Mouse (Mus musculus) stomach, postnatal 0 days (tissue): ENCODE results near the gene Ubr2. TPM values are rescaled to one million over a fixed set of nuclear protein-coding genes. Genes with fewer than 3 reads are reported as not detected.

ENCODE experiments used
- ATAC-seq: fragments of 200-750 bp; cut with Nextera tagmentation; 2 replicates; pipeline ENCODE4 v1.8.0; 2017; ENCODE audit not compliant: low FRiP score, low TSS enrichment
- DNase-seq: peaks from one replicate; pipeline ENCODE4 v3.0.0-alpha.2; 2016; ENCODE audit warnings: low spot score
- H3K27ac ChIP-seq: fragments of 300-500 bp; sonication (generic); replicated peaks from 2 replicates; pipeline ENCODE4 v1.5.1; 2014; ENCODE audit warnings: mild to moderate bottlenecking, control low read depth
- H3K27me3 ChIP-seq: fragments of 300-500 bp; sonication (generic); 2 replicates; pipeline ENCODE4 v1.6.1; 2014; ENCODE audit warnings: low read length; ENCODE audit not compliant: control insufficient read depth, insufficient read depth
- H3K36me3 ChIP-seq: fragments of 300-500 bp; sonication (generic); 2 replicates; pipeline ENCODE4 v1.6.1; 2014; ENCODE audit warnings: low read length, mixed read lengths; ENCODE audit not compliant: control insufficient read depth, insufficient read depth
- H3K4me1 ChIP-seq: fragments of 300-500 bp; sonication (generic); replicated peaks from 2 replicates; pipeline ENCODE4 v1.6.1; 2014; ENCODE audit warnings: antibody characterized with exemption; ENCODE audit not compliant: control insufficient read depth, insufficient read depth
- H3K4me2 ChIP-seq: fragments of 300-500 bp; sonication (generic); replicated peaks from 2 replicates; pipeline ENCODE4 v1.6.1; 2014; ENCODE audit warnings: low read depth, mild to moderate bottlenecking, control low read depth, moderate library complexity
- H3K4me3 ChIP-seq: fragments of 300-500 bp; sonication (generic); 2 replicates; pipeline ENCODE4 v1.5.1; 2014; ENCODE audit warnings: low read depth, low read length, control low read depth
- H3K9ac ChIP-seq: fragments of 300-500 bp; sonication (generic); 2 replicates; pipeline ENCODE4 v1.6.1; 2014; ENCODE audit warnings: mild to moderate bottlenecking, low read length, control low read depth, mixed read lengths
- H3K9me3 ChIP-seq: fragments of 300-500 bp; sonication (generic); 2 replicates; pipeline ENCODE4 v1.6.1; 2016; ENCODE audit warnings: low read length; ENCODE audit not compliant: control insufficient read depth
- CTCF ChIP-seq: IDR thresholded peaks from 2 replicates; pipeline ENCODE4 v1.5.1; 2016; ENCODE audit warnings: antibody characterized with exemption, low read depth, mild to moderate bottlenecking, moderate library complexity
- EP300 ChIP-seq: optimal IDR thresholded peaks from 2 replicates; pipeline ENCODE3; 2016; ENCODE audit warnings: antibody characterized with exemption
- WGBS: fragments of 180-500 bp; shearing (Covaris S2); extraction: QIAGEN DNeasy Blood & Tissue Kit; methylation state at CpG from one replicate; pipeline ENCODE4 v1.1.7; 2014; 5-methylcytosine and 5-hydroxymethylcytosine counted together
- polyA plus RNA-seq: library from polyadenylated mRNA; unstranded; fragments of >200 nt; fragmentation: Nextera tagmentation; extraction: Ambion mirVana; gene quantifications from 2 replicates; pipeline ENCODE4 v1.2.1, GENCODE M21; 2015

The Ubr2 gene
- polyA plus RNA-seq, 1 experiment from 2014 or later, result 5.9 TPM

- TF ChIP-seq CTCF (peak; percentile 82), EP300 (no peak)
- H3K4me2 ChIP-seq, result peak overlapping the region; percentile 61
- ATAC-seq (no peak), DNase-seq (peak; percentile 58)
- peaks cover 12% of the 10 kb centered on the region for H3K4me1 ChIP-seq
- H3K9me3 ChIP-seq, result no peaks in the 10 kb centered on the region
- peak overlapping the region; percentile 63 for H3K9ac ChIP-seq
- no peaks in the 10 kb centered on the region for H3K36me3 ChIP-seq
- no peaks in the 10 kb centered on the region for H3K27me3 ChIP-seq
- 39% methylated on average over 16 of the region's 16 CpGs for WGBS
- H3K4me3 ChIP-seq, result peak overlapping the region; percentile 83
- H3K27ac ChIP-seq, result peak overlapping the region; percentile 94
Observed at GRCm38 (mm10) chr17:46888511-46889212, 121.7 kb downstream of the Ubr2 start.

- Histone ChIP-seq H3K9me3 (no peaks in the 10 kb centered on the region), H3K27ac (peak overlapping the region; percentile 65), H3K9ac (peak overlapping the region; percentile 27; the same call in 1 of the 2 replicates), H3K4me1 (no peaks in the 10 kb centered on the region), H3K4me2 (no peak overlapping the region), H3K36me3 (no peaks in the 10 kb centered on the region), H3K4me3 (no peak overlapping the region), H3K27me3 (no peaks in the 10 kb centered on the region)
- WGBS, result 38% methylated on average over 17 of the region's 17 CpGs
- peak; percentile 58 for DNase-seq
- no peak; the same call in 1 of the 2 replicates for ATAC-seq
- no peak for TF ChIP-seq CTCF
- TF ChIP-seq EP300, result no peak
Observed at GRCm38 (mm10) chr17:46885910-46886643, 124.3 kb downstream of the Ubr2 start.

GRCm38 (mm10) chr17:46885218-46885909 is 125.0 kb downstream of the Ubr2 start:
- H3K4me2 ChIP-seq, result no peak overlapping the region
- ATAC-seq, result no peak

GRCm38 (mm10) chr17:46884766-46885165 is 125.6 kb downstream of the Ubr2 start:
- 93% methylated on average over 6 of the region's 6 CpGs for WGBS
- TF ChIP-seq EP300 (no peak), CTCF (no peak)

More at GRCm38 (mm10) chr17:46885218-46885909, 125.0 kb downstream of the Ubr2 start:
- Histone ChIP-seq H3K27me3 (no peaks in the 10 kb centered on the region), H3K9me3 (no peaks in the 10 kb centered on the region), H3K27ac (peak overlapping the region; percentile 65), H3K9ac (peak overlapping the region; percentile 27; the same call in 1 of the 2 replicates), H3K4me3 (no peak overlapping the region), H3K36me3 (no peaks in the 10 kb centered on the region), H3K4me1 (no peaks in the 10 kb centered on the region)
- 59% methylated on average over 11 of the region's 11 CpGs for WGBS
- no peak for TF ChIP-seq CTCF
- TF ChIP-seq EP300, result no peak
- no peak for DNase-seq

DNA sequence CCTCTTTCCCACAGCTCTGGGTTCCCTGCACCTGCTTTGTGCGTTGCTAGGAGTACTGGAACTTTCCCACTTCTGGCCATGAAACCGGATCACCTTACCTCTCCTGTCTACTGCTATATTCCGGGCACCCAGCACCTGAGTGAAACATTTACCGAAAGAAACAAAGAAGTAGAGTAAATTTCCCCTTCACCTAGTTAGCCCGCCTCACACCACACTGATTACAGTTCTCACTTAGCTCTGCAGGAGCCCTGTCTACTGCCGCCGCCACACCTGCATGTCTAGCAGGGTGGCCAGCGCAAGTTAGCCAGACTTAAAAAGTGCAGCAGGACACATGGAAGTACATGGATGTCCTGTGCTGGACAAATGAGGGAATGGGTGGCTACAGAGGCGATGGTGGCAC is 127.2 kb downstream of the Ubr2 start:
- DNase-seq, result peak; percentile 78
- peak; percentile 80 for ATAC-seq
- no peak overlapping the region; the same call in none of the 2 replicates for H3K4me2 ChIP-seq
- TF ChIP-seq EP300 (no peak), CTCF (no peak)
- no peak overlapping the region for H3K4me3 ChIP-seq
- H3K4me1 ChIP-seq, result no peaks in the 10 kb centered on the region
- H3K9me3 ChIP-seq, result no peaks in the 10 kb centered on the region
- 60% methylated on average over 9 of the region's 9 CpGs for WGBS
- no peaks in the 10 kb centered on the region for H3K27me3 ChIP-seq
- H3K27ac ChIP-seq, result peak overlapping the region; percentile 89
- no peaks in the 10 kb centered on the region for H3K36me3 ChIP-seq
- peak overlapping the region; percentile 41; the same call in 1 of the 2 replicates for H3K9ac ChIP-seq

More at GRCm38 (mm10) chr17:46884766-46885165, 125.6 kb downstream of the Ubr2 start:
- Histone ChIP-seq H3K36me3 (no peaks in the 10 kb centered on the region), H3K4me3 (no peak overlapping the region), H3K9ac (no peak overlapping the region), H3K27ac (no peak overlapping the region), H3K27me3 (no peaks in the 10 kb centered on the region), H3K4me2 (no peak overlapping the region), H3K9me3 (no peaks in the 10 kb centered on the region), H3K4me1 (no peaks in the 10 kb centered on the region)
- DNase-seq (no peak), ATAC-seq (no peak)
